Comparison of ENCODE assay signal across 11 mouse cellular contexts in genomic region chr3:144715901-144716300, GRCm38 (mm10). TPM values are rescaled to one million over a fixed set of nuclear protein-coding genes. Genes with fewer than 3 reads are reported as not detected.
DNase-seq lines count a peak whose midpoint lies in the region; ATAC-seq and TF ChIP-seq lines count a peak whose summit lies in the region.
"Had no signal": no experiment of that assay in that cellular context is flagged by ENCODE, and none has a peak within 500 bp of the region (broad histone marks: within the 10 kb centered on the region; RNA-seq: fewer than 3 reads in every experiment).

No protein-coding gene starts in this region.

- DNase-seq in heart, postnatal 14 days = no peak
- DNase-seq in lung, postnatal 25 days (ENCODE audit: low spot score) = peak; percentile 21
- no peak for DNase-seq in lung, postnatal 14 days
- no peak for DNase-seq in right cerebral cortex, postnatal 25 days
- DNase-seq in cerebellum, adult 8-10 months = no peak

- no peak overlapping the region for H3K9ac ChIP-seq in heart, embryonic 15.5 days
- H3K9ac ChIP-seq: embryonic facial prominence, embryonic 12.5 days; limb, embryonic 15.5 days had no signal

- no peak for ATAC-seq in heart, embryonic 15.5 days (replicated peaks; ENCODE audit: insufficient number of reproducible peaks, insufficient read depth, low FRiP score, low read depth)
- ATAC-seq: midbrain, embryonic 16.5 days had no signal

- H3K4me3 ChIP-seq in heart, embryonic 15.5 days = 0 out of 2 replicates have a peak overlapping the region, but pooled peaks have one; percentile 0
- H3K4me3 ChIP-seq in brown adipose tissue, adult 24 weeks (ENCODE audit: insufficient read depth, low read depth, low read length) = peak overlapping the region; percentile 33
- no peak overlapping the region for H3K4me3 ChIP-seq in small intestine, adult 2 months (ENCODE audit: low read depth, low read length)
- H3K4me3 ChIP-seq: embryonic facial prominence, embryonic 12.5 days; limb, embryonic 15.5 days had no signal

- no peaks in the 10 kb centered on the region for H3K27me3 ChIP-seq in heart, embryonic 15.5 days
- no peaks in the 10 kb centered on the region for H3K27me3 ChIP-seq in small intestine, adult 2 months (ENCODE audit: control insufficient read depth, insufficient read depth, low read length)
- H3K27me3 ChIP-seq: embryonic facial prominence, embryonic 12.5 days; limb, embryonic 15.5 days had no signal

- H3K36me3 ChIP-seq in heart, embryonic 15.5 days = peaks cover 12% of the 10 kb centered on the region
- H3K36me3 ChIP-seq in small intestine, adult 2 months (ENCODE audit: control insufficient read depth, insufficient read depth, low read length) = peaks cover 12% of the 10 kb centered on the region

- H3K4me1 ChIP-seq in heart, embryonic 15.5 days (replicated peaks) = peaks cover 48% of the 10 kb centered on the region
- peaks cover 18% of the 10 kb centered on the region; the same call in 1 of the 2 replicates for H3K4me1 ChIP-seq in brown adipose tissue, adult 24 weeks (ENCODE audit: control insufficient read depth, insufficient read depth, insufficient read length, low read length)
- H3K4me1 ChIP-seq in small intestine, adult 2 months (ENCODE audit: control insufficient read depth, insufficient read depth, insufficient read length, low read length) = peaks cover 16% of the 10 kb centered on the region

- TF ChIP-seq CTCF in small intestine, adult 2 months (IDR thresholded peaks at IDR 0.05; ENCODE audit: extremely low read depth, insufficient read length, insufficient replicate concordance, low read depth, low read length) = no peak

- H3K27ac ChIP-seq in heart, embryonic 15.5 days = peak overlapping the region; percentile 37; the same call in 1 of the 2 replicates
- H3K27ac ChIP-seq in brown adipose tissue, adult 24 weeks (replicated peaks; ENCODE audit: low read depth, low read length) = peak overlapping the region; percentile 76
- peak overlapping the region; percentile 19; the same call in 1 of the 2 replicates for H3K27ac ChIP-seq in small intestine, adult 2 months (ENCODE audit: insufficient read depth, low read depth, low read length)
- H3K27ac ChIP-seq: embryonic facial prominence, embryonic 12.5 days; limb, embryonic 15.5 days had no signal

- peak overlapping the region; percentile 21 for H3K4me2 ChIP-seq in heart, embryonic 15.5 days
- H3K4me2 ChIP-seq: embryonic facial prominence, embryonic 12.5 days; limb, embryonic 15.5 days had no signal

- H3K9me3 ChIP-seq in heart, embryonic 15.5 days (replicated peaks) = no peaks in the 10 kb centered on the region
- H3K9me3 ChIP-seq: embryonic facial prominence, embryonic 12.5 days; limb, embryonic 15.5 days had no signal

- intact Hi-C loops in heart, postnatal 14 days (cut with DNase I) = loop anchor here (10.0 kb wide), 1 partner anchor 511 kb away; the partner anchor contains the start of gene Lmo4

- no peak for TF ChIP-seq POLR2A in small intestine, adult 2 months (IDR thresholded peaks at IDR 0.05; ENCODE audit: low read depth, low read length)

- WGBS in heart, embryonic 15.5 days = 53% methylated on average over 9 of the region's 9 CpGs
- 18% methylated on average over 9 of the region's 9 CpGs for WGBS in small intestine, adult 2 months

RNA-seq across cellular contexts. Expression of gene Sh3glb1, which starts 4.2 kb away (rescaled TPM):
- polyA plus RNA-seq in heart, embryonic 15.5 days (2015; fragmentation: Nextera tagmentation; extraction: Ambion mirVana) = 133 and 152 TPM in 2 replicates
- total RNA-seq in heart, postnatal 14 days (2021) = 100 to 1,000 TPM; 292 to 300 TPM
- polyA plus RNA-seq in brown adipose tissue, adult 24 weeks (2012; ENCODE audit: insufficient read depth, insufficient read length, missing spikeins) = 539 and 866 TPM in 2 replicates
- polyA plus RNA-seq in small intestine, adult 2 months (2012; rRNA removed) = 9.2 and 21.5 TPM in 2 replicates

RNA-seq across cellular contexts. Expression of gene Clca3a1, which starts 44.9 kb away (rescaled TPM):
- polyA plus RNA-seq in heart, embryonic 15.5 days (2015; fragmentation: Nextera tagmentation; extraction: Ambion mirVana) = 17.3 and 19.6 TPM in 2 replicates
- 1 to 10 TPM; 2.2 to 2.8 TPM for total RNA-seq in heart, postnatal 14 days (2021)
- not detected in 2 replicates for polyA plus RNA-seq in brown adipose tissue, adult 24 weeks (2012; ENCODE audit: insufficient read depth, insufficient read length, missing spikeins)
- polyA plus RNA-seq in small intestine, adult 2 months (2012; rRNA removed) = 0.88 and 4.2 TPM in 2 replicates

Comparison
In these comparisons a context has a peak if more than half of its experiments do, and no peak if none do; other contexts are left out.
1. H3K27ac ChIP-seq: peak in every context shown above with its lines; median percentile 76 in brown adipose tissue, adult 24 weeks; 37 in heart, embryonic 15.5 days; 19 in small intestine, adult 2 months.